Mouse (Mus musculus) hindbrain, embryonic 12.5 days (tissue): ENCODE measurements around the gene Copz1. TPM values are rescaled to one million over a fixed set of nuclear protein-coding genes. Genes with fewer than 3 reads are reported as not detected.
A peak's percentile ranks its signal among the peaks of the same experiment; 100 is the strongest.

Experiments used
- ATAC-seq: fragments of 200-750 bp; cut with Nextera tagmentation; 2 replicates; pipeline ENCODE4 v1.8.0; 2017; ENCODE audit warnings: moderate TSS enrichment; ENCODE audit not compliant: low FRiP score
- H3K27ac ChIP-seq: fragments of 300-500 bp; sonication (generic); 2 replicates; pipeline ENCODE4 v1.5.1; 2016; ENCODE audit warnings: mild to moderate bottlenecking
- H3K27me3 ChIP-seq: fragments of 300-500 bp; sonication (generic); 2 replicates; pipeline ENCODE4 v1.6.1; 2016; ENCODE audit warnings: mild to moderate bottlenecking
- H3K36me3 ChIP-seq: fragments of 300-500 bp; sonication (generic); 2 replicates; pipeline ENCODE4 v1.6.1; 2016; ENCODE audit warnings: mild to moderate bottlenecking
- H3K4me1 ChIP-seq: fragments of 300-500 bp; sonication (generic); 2 replicates; pipeline ENCODE4 v1.6.1; 2016
- H3K4me2 ChIP-seq: fragments of 300-500 bp; sonication (generic); replicated peaks from 2 replicates; pipeline ENCODE4 v1.6.1; 2016; ENCODE audit warnings: mild to moderate bottlenecking
- H3K4me3 ChIP-seq: fragments of 300-500 bp; sonication (generic); 2 replicates; pipeline ENCODE4 v1.5.1; 2016; ENCODE audit warnings: mild to moderate bottlenecking
- H3K9ac ChIP-seq: fragments of 300-500 bp; sonication (generic); 2 replicates; pipeline ENCODE4 v1.6.1; 2016; ENCODE audit warnings: mild to moderate bottlenecking, moderate library complexity
- H3K9me3 ChIP-seq: fragments of 300-500 bp; sonication (generic); replicated peaks from 2 replicates; pipeline ENCODE4 v1.6.1; 2016; ENCODE audit warnings: mild to moderate bottlenecking
- WGBS: fragments of 180-500 bp; shearing (Covaris S2); methylation state at CpG from one replicate; pipeline ENCODE4 v1.1.7; 2016; 5-methylcytosine and 5-hydroxymethylcytosine counted together
- polyA plus RNA-seq: library from polyadenylated mRNA; unstranded; fragments of >200 nt; fragmentation: Nextera tagmentation; extraction: Ambion mirVana; gene quantifications from 2 replicates; pipeline ENCODE4 v1.2.1, GENCODE M21; 2016

The Copz1 gene
- polyA plus RNA-seq, 1 experiment from 2014 or later, result 247 TPM

DNA sequence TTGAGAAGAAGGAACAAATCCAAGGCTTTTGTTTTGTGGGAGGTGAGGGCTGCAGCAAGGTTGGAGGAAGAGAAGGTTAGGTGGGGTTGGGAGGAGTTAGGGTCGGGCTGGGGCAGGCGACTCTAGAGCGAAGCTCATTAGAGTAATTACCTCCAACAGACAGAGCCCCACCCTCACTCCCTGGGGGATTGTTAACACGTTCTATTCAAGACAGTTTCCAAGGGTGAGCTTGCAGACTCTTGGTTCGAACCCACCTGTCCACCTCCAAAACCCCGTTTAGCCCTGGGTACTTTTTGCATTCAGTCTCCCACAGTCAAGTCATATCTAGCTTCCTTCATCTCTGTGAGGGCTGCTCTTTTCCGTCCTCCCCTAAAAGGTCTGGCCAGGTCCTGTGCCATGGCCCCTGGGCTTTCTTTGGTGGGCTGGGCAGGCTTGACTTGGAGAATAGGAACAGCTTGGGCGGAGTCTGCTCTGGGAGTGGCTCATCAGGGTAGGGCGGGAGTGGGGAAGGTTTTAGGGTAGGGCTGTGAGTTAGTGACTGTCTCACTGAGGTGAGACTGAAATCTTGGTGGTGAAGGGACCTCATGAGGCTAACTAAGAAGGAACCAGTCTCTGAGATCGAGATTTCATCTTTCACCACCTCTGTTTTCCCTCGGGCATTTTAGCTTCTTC is 64.6 kb downstream of the Copz1 start:
- Histone ChIP-seq H3K9ac (no peak overlapping the region), H3K9me3 (no peaks in the 10 kb centered on the region), H3K4me1 (peaks cover 57% of the 10 kb centered on the region), H3K27ac (no peak overlapping the region), H3K4me3 (no peak overlapping the region), H3K36me3 (no peaks in the 10 kb centered on the region), H3K4me2 (no peak overlapping the region), H3K27me3 (peaks cover 38% of the 10 kb centered on the region)
- ATAC-seq, result no peak
- WGBS, result 25% methylated on average over 11 of the region's 11 CpGs

DNA sequence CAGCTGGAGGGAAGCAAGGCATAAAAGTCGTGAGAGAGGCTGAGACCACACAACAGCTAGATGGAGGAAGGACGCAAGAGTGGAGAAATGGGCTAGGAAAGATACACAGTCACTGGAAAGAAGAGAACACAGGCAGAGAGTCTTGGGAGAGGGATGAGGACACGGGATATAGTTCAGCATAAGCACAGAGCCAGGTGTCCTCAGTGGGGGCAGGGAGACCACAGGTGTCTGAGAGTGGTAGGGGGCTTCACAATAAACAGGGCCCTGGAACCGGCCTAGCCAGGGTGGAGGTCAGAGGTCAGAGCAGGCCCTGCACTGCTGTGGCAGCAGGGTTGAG is 66.3 kb downstream of the Copz1 start:
- Histone ChIP-seq H3K36me3 (no peaks in the 10 kb centered on the region), H3K27me3 (peaks cover 38% of the 10 kb centered on the region), H3K4me2 (peak overlapping the region; percentile 63), H3K4me1 (peaks cover 50% of the 10 kb centered on the region), H3K27ac (no peak overlapping the region), H3K4me3 (peak overlapping the region; percentile 54), H3K9me3 (no peaks in the 10 kb centered on the region), H3K9ac (no peak overlapping the region)
- no peak for ATAC-seq
- WGBS, result 42% methylated on average over 4 of the region's 4 CpGs

DNA sequence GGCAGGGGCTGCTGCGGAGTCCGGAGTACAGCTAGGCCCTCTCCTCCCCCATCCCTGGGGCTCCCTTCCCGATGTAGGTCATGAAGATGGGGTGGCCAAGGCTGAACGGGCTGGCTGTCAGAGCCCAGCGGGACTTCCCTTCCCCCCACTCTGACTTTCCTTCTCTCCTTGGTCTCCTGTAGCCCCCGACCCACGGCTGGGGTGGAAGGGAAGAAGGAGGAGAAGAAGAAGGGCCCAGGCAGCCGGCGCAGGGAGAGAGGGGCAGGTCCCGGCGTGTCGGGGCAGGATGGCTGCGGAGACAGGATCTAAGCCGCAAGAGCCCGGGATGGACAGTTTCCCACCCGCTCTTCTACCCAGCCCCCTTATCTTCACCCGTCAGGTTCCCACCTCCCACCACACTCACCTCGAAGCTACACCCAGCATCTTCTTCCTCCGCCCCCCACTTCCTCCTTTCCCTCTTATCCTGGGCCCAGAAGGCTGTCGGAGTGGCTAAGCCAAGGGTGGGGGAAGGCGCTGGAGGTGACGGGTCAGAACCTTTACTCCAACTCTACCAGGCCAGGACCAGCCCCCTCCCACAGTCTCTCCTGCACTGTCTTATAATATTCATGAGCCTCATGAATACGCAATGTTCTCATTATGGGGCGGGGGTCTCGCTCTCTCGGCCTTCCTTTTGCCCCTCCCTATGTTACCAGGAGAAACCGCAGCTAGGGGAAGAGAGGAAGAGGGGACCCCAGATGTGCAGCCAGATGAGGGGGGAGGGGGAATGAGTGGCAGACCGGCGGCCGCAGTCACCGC is 66.8 kb downstream of the Copz1 start:
- Histone ChIP-seq H3K27ac (peak overlapping the region; percentile 19; the same call in 1 of the 2 replicates), H3K36me3 (peaks cover 4% of the 10 kb centered on the region; the same call in 1 of the 2 replicates), H3K4me1 (peaks cover 44% of the 10 kb centered on the region), H3K4me3 (peak overlapping the region; percentile 54), H3K27me3 (peaks cover 38% of the 10 kb centered on the region), H3K9me3 (no peaks in the 10 kb centered on the region), H3K4me2 (peak overlapping the region; percentile 63), H3K9ac (peak overlapping the region; percentile 63)
- WGBS, result 4% methylated on average over 28 of the region's 31 CpGs
- peak; percentile 40 for ATAC-seq

DNA sequence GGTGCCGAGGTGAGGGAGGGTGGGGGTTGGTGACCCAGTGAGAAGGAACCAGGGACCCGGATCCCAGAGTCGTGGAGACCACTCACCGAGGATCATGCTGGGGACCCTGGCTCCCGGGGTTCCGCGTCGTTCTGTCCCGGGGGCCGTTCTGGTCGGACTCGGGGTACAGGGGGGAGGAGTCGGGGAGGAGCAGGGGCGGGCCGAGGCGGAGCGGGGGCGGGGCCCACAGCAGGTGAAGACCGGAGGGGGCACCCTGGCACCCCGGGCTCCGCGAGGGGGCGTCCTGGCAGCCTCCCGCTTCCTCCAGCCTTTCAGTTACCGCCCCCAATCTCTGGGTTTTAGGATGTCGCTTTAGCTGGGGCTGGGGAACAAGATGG is 67.4 kb downstream of the Copz1 start, which contains the start of gene Zfp385a:
Gene Zfp385a (minus strand): TSS at position 133 of the 377 bp plus-strand sequence.
- H3K4me1 ChIP-seq, result peaks cover 39% of the 10 kb centered on the region
- peaks cover 38% of the 10 kb centered on the region for H3K27me3 ChIP-seq
- WGBS, result under 1% methylated on average over 25 of the region's 26 CpGs
- H3K9ac ChIP-seq, result peak within 1 kb of the TSS; percentile 63
- H3K4me2 ChIP-seq, result peak within 1 kb of the TSS; percentile 63
- ATAC-seq, result peak; percentile 53
- peak within 1 kb of the TSS; percentile 19 for H3K27ac ChIP-seq
- H3K4me3 ChIP-seq, result peak within 1 kb of the TSS; percentile 54
- no peaks in the 10 kb centered on the region for H3K9me3 ChIP-seq
- H3K36me3 ChIP-seq, result peaks cover 7% of the 10 kb centered on the region; the same call in 1 of the 2 replicates

DNA sequence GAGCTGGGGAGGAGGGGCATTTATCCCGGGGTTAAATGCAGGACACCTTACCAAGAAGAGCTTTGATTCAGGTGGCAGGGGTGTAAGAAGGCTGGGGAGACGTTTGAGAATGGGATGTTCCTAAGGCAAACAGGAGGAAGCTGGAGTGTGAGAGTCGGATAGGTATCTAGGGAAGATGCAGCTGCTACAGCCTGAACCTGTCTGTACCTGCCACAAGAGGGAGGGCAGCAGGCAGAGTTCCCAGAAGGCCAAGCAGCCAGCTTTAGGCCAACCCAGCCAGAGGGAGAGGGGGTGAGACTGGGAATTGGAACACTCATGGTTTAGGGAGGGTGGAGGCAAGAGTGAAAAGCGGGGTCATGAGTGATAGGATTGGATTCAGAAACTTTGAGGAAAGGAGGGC is 68.3 kb downstream of the Copz1 start:
- H3K27ac ChIP-seq, result no peak overlapping the region; the same call in 1 of the 2 replicates
- no peak for ATAC-seq

DNA sequence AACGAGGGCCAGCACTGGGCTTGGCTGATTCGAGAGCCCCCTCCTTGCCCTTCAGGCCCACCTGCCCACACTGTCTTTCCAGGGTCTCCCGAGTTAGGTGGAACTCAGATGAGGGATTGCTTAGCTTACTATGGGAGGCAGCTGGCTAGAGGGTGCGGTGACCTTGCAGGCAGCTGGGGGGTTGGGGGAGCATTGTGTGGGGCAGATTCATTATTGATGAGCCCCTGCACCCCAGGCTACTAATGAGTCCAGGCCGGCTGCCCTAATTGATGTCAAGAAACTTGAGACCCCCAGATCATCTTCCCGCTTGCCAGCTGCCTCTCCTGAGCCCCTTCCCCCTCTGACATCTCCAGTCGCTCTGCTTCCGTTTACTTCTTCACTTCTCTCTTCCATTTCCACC is 69.0 kb downstream of the Copz1 start:
- 0 out of 2 replicates have a peak overlapping the region, but pooled peaks have one; percentile 2 for H3K4me2 ChIP-seq
- peaks cover 7% of the 10 kb centered on the region; the same call in 1 of the 2 replicates for H3K36me3 ChIP-seq
- no peak overlapping the region for H3K9ac ChIP-seq
- H3K4me1 ChIP-seq, result peaks cover 32% of the 10 kb centered on the region
- no peaks in the 10 kb centered on the region for H3K9me3 ChIP-seq
- ATAC-seq, result no peak
- no peak overlapping the region for H3K4me3 ChIP-seq
- H3K27me3 ChIP-seq, result peaks cover 38% of the 10 kb centered on the region
- WGBS, result 27% methylated on average over 8 of the region's 8 CpGs
- peak overlapping the region; percentile 3; the same call in 1 of the 2 replicates for H3K27ac ChIP-seq

More for the DNA sequence above, 68.3 kb downstream of the Copz1 start:
- Histone ChIP-seq H3K4me1 (peaks cover 33% of the 10 kb centered on the region), H3K9me3 (no peaks in the 10 kb centered on the region), H3K4me3 (peak overlapping the region; percentile 54), H3K9ac (no peak overlapping the region), H3K4me2 (peak overlapping the region; percentile 63), H3K27me3 (peaks cover 38% of the 10 kb centered on the region), H3K36me3 (peaks cover 7% of the 10 kb centered on the region; the same call in 1 of the 2 replicates)
- WGBS, result 27% methylated on average over 4 of the region's 4 CpGs

DNA sequence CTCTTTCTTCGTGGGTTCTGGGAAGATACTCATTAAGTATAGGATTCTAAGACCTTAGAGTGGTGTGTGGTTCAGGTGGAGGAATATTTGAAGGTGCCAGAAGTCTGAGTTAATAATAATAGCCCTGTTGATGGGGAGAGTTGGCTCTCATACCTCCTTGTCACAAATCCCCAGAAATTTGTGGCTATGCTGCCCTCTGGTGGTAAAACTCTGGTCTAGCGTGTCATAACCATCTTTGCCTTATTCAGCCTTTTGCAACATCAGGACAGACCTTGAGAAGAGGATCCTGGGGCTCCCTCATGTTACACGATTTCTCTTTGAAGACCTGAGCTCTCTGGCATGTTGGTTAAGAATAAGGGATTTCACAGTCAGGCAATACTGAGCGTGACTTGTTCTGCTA is 69.9 kb downstream of the Copz1 start:
- Histone ChIP-seq H3K27me3 (peaks cover 38% of the 10 kb centered on the region), H3K9ac (no peak overlapping the region), H3K36me3 (peaks cover 7% of the 10 kb centered on the region; the same call in 1 of the 2 replicates), H3K27ac (no peak overlapping the region), H3K9me3 (no peaks in the 10 kb centered on the region), H3K4me1 (peaks cover 29% of the 10 kb centered on the region), H3K4me2 (no peak overlapping the region), H3K4me3 (no peak overlapping the region)
- ATAC-seq, result no peak
- WGBS, result 18% methylated on average over 4 of the region's 4 CpGs

DNA sequence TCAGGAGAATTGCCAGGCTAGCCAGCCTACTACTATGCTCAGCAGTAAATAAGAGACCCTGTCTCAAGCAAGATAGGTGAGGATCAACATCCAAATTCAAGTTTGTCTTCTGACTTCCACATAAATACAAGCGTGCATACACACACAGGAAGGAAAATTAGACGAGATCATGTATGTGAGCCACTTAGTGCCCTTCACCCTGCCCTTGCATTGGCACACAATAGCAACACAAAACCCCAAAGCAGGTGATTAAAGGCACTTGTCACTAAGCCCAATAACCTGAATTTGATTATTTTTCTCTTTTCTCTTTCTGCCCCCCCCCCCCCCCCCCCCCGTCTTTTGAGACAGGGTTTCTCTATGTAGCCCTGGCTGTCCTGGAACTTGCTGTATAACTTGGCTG is 70.5 kb downstream of the Copz1 start:
- H3K36me3 ChIP-seq, result peaks cover 7% of the 10 kb centered on the region; the same call in 1 of the 2 replicates
- peaks cover 37% of the 10 kb centered on the region for H3K27me3 ChIP-seq
- 76% methylated on average over 2 of the region's 3 CpGs for WGBS
- no peak overlapping the region for H3K9ac ChIP-seq
- H3K9me3 ChIP-seq, result no peaks in the 10 kb centered on the region
- peaks cover 29% of the 10 kb centered on the region for H3K4me1 ChIP-seq
- no peak for ATAC-seq
- no peak overlapping the region for H3K4me2 ChIP-seq
- no peak overlapping the region for H3K27ac ChIP-seq
- no peak overlapping the region for H3K4me3 ChIP-seq

DNA sequence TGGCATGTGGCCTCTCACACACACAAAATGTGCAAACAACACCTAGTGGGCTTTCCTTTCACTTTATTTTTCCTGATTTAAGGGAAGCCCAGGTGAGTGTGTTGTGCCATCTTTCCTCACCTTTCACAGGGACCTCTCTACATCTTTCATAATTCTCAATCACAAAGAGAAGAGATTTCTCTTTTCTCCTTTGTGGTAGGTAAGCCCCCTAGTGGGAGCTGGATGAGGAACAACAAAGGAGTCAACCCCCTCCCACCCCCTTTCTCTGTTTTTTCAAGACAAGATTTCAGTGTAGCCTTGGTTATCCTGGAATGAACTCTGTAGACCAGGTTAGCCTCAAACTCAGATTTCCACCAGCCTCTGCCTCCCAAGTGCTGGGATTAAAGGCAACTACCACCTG is 71.0 kb downstream of the Copz1 start:
- Histone ChIP-seq H3K27me3 (peaks cover 31% of the 10 kb centered on the region), H3K36me3 (peaks cover 8% of the 10 kb centered on the region; the same call in 1 of the 2 replicates), H3K4me2 (no peak overlapping the region), H3K4me3 (no peak overlapping the region), H3K27ac (no peak overlapping the region), H3K9ac (no peak overlapping the region), H3K9me3 (no peaks in the 10 kb centered on the region), H3K4me1 (peaks cover 29% of the 10 kb centered on the region)
- ATAC-seq, result no peak

DNA sequence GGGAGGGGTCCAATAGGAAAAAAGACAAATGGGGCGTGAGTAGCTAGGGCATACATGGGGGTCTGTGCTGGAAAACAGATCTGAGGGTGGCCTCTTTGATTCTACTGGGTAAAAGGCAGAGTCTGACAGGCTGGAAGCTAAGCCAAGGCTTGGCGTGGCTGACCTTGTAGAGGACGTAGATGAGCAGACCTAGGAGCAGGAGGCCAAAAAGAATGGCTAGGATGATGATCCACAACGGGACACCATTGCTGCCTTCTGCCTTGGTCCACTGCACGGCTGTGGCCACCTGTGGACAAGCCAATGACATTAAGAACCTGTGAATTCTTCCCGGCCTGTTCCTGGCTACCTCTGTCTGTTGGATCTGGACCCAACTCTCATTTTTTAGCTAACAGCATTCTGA is 73.3 kb downstream of the Copz1 start:
- no peak for ATAC-seq
- Histone ChIP-seq H3K4me1 (peaks cover 11% of the 10 kb centered on the region), H3K36me3 (peaks cover 19% of the 10 kb centered on the region), H3K9me3 (no peaks in the 10 kb centered on the region), H3K9ac (no peak overlapping the region), H3K27ac (no peak overlapping the region), H3K4me2 (no peak overlapping the region), H3K4me3 (no peak overlapping the region), H3K27me3 (peaks cover 13% of the 10 kb centered on the region)
- WGBS, result 88% methylated on average over 6 of the region's 6 CpGs

DNA sequence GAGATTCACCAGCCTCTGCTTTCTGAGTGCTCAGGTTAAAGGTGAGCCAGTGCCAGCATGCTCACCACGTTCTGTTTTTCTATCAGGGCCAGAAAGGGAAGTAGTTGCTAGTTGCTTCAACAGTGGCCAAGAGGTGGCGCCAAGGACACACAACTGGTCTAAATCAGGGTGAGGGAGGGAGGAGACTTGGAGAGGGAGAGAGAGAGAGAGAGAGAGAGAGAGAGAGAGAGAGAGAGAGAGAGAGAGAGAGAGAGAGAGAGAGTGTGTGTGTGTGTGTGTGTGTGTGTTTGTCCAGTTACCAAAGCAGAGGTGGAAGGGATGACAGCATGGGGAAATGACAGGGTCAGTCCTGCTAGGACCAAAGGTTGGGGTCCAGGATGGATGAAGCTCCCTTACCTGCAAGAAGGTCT is 74.8 kb downstream of the Copz1 start:
- 0% methylated on average over 2 of the region's 2 CpGs for WGBS
- Histone ChIP-seq H3K9ac (no peak overlapping the region), H3K4me3 (no peak overlapping the region), H3K27me3 (no peaks in the 10 kb centered on the region), H3K36me3 (peaks cover 27% of the 10 kb centered on the region), H3K4me2 (no peak overlapping the region), H3K9me3 (no peaks in the 10 kb centered on the region), H3K27ac (no peak overlapping the region), H3K4me1 (no peaks in the 10 kb centered on the region)
- ATAC-seq, result no peak
